Mouse (Mus musculus): Measurements from ENCODE around the gene Kif13a.

Gene Kif13a

GRCm38 (mm10) chr13:46729998-46730397, 199.7 kb downstream of the Kif13a start:
- DNase-seq (ENCODE audit: low read depth, low spot score): no peak

GRCm38 (mm10) chr13:46728411-46728810, 201.3 kb downstream of the Kif13a start:
- no peak for DNase-seq (ENCODE audit: low read depth, low spot score)

GRCm38 (mm10) chr13:46727837-46728268, 201.8 kb downstream of the Kif13a start, which contains the start of gene Nup153:
Nup153 (minus strand) TSS chr13:46727940.
- peak; percentile 99 for DNase-seq (ENCODE audit: low read depth, low spot score)

- DNase-seq (ENCODE audit: low read depth, low spot score): peak; percentile 82
These were observed 202.4 kb downstream of the Kif13a start for GRCm38 (mm10) chr13:46727038-46727836.

- DNase-seq (ENCODE audit: low read depth, low spot score): peak; percentile 76
These were observed 203.2 kb downstream of the Kif13a start for GRCm38 (mm10) chr13:46726288-46727037.

- peak; percentile 60 for DNase-seq (ENCODE audit: low read depth, low spot score)
These were observed 204.4 kb downstream of the Kif13a start for GRCm38 (mm10) chr13:46725227-46725626.

- peak; percentile 45 for DNase-seq (ENCODE audit: low read depth, low spot score)
These were observed 205.3 kb downstream of the Kif13a start for GRCm38 (mm10) chr13:46724371-46724770.

GRCm38 (mm10) chr13:46721009-46721408, 208.7 kb downstream of the Kif13a start:
- DNase-seq (ENCODE audit: low read depth, low spot score): peak; percentile 75

GRCm38 (mm10) chr13:46718893-46719400, 210.7 kb downstream of the Kif13a start:
- DNase-seq (ENCODE audit: low read depth, low spot score): peak; percentile 41

GRCm38 (mm10) chr13:46715976-46716639, 213.6 kb downstream of the Kif13a start:
- peak; percentile 79 for DNase-seq (ENCODE audit: low read depth, low spot score)

- DNase-seq (ENCODE audit: low read depth, low spot score): no peak
These were observed 216.2 kb downstream of the Kif13a start for GRCm38 (mm10) chr13:46713486-46713885.

- peak; percentile 40 for DNase-seq (ENCODE audit: low read depth, low spot score)
These were observed 226.5 kb downstream of the Kif13a start for GRCm38 (mm10) chr13:46703138-46703537.

GRCm38 (mm10) chr13:46701486-46701885, 228.2 kb downstream of the Kif13a start:
- DNase-seq (ENCODE audit: low read depth, low spot score): peak; percentile 70

GRCm38 (mm10) chr13:46699372-46699771, 230.3 kb downstream of the Kif13a start:
- no peak for DNase-seq (ENCODE audit: low read depth, low spot score)

Measured in A20 (cell line).